31 mouse cellular contexts compared by ENCODE assay signal in genomic region chr12:64497706-64498105, GRCm38 (mm10). TPM values are rescaled to one million over a fixed set of nuclear protein-coding genes. Genes with fewer than 3 reads are reported as not detected.
A peak's percentile ranks its signal among the peaks of the same experiment; 100 is the strongest.
DNase-seq lines count a peak whose midpoint lies in the region; ATAC-seq and TF ChIP-seq lines count a peak whose summit lies in the region.
"Had no signal": no experiment of that assay in that cellular context is flagged by ENCODE, and none has a peak within 500 bp of the region (broad histone marks: within the 10 kb centered on the region; RNA-seq: fewer than 3 reads in every experiment).

No protein-coding gene starts in this region.

- H3K27me3 ChIP-seq in kidney, embryonic 15.5 days: no peaks in the 10 kb centered on the region
- no peaks in the 10 kb centered on the region for H3K27me3 ChIP-seq in midbrain, postnatal 0 days (ENCODE audit: insufficient read depth, low read length)
- no peaks in the 10 kb centered on the region for H3K27me3 ChIP-seq in midbrain, embryonic 16.5 days (ENCODE audit: control insufficient read depth, insufficient read depth, low read depth, low read length)
- H3K27me3 ChIP-seq: embryonic facial prominence, embryonic 13.5 days; forebrain, embryonic 12.5 days; forebrain, embryonic 15.5 days; heart, embryonic 12.5 days; heart, embryonic 15.5 days had no signal

- no peaks in the 10 kb centered on the region for H3K9me3 ChIP-seq in kidney, embryonic 15.5 days (replicated peaks)
- no peaks in the 10 kb centered on the region for H3K9me3 ChIP-seq in midbrain, postnatal 0 days (ENCODE audit: low read length)
- no peaks in the 10 kb centered on the region for H3K9me3 ChIP-seq in midbrain, embryonic 16.5 days (replicated peaks; ENCODE audit: control insufficient read depth, low read length, poor library complexity, severe bottlenecking)
- H3K9me3 ChIP-seq: embryonic facial prominence, embryonic 10.5 days; embryonic facial prominence, embryonic 13.5 days; forebrain, embryonic 12.5 days; forebrain, embryonic 15.5 days; heart, embryonic 12.5 days; heart, embryonic 15.5 days had no signal

- H3K4me3 ChIP-seq in kidney, embryonic 15.5 days (replicated peaks): no peak overlapping the region
- H3K4me3 ChIP-seq in midbrain, postnatal 0 days (ENCODE audit: low read depth, low read length): no peak overlapping the region
- no peak overlapping the region for H3K4me3 ChIP-seq in midbrain, embryonic 16.5 days (ENCODE audit: low read depth, low read length)
- H3K4me3 ChIP-seq: embryonic facial prominence, embryonic 10.5 days; embryonic facial prominence, embryonic 13.5 days; erythroblast, embryonic 14.5 days; forebrain, embryonic 12.5 days; forebrain, embryonic 15.5 days; heart, embryonic 12.5 days; heart, embryonic 15.5 days had no signal

- no peaks in the 10 kb centered on the region for H3K4me1 ChIP-seq in kidney, embryonic 15.5 days
- no peaks in the 10 kb centered on the region for H3K4me1 ChIP-seq in midbrain, postnatal 0 days (ENCODE audit: insufficient read depth, low read length)
- H3K4me1 ChIP-seq in midbrain, embryonic 16.5 days (ENCODE audit: control insufficient read depth, insufficient read depth, low read length): no peaks in the 10 kb centered on the region
- H3K4me1 ChIP-seq: embryonic facial prominence, embryonic 10.5 days; embryonic facial prominence, embryonic 13.5 days; forebrain, embryonic 12.5 days; forebrain, embryonic 15.5 days; heart, embryonic 12.5 days; heart, embryonic 15.5 days had no signal

- H3K36me3 ChIP-seq in kidney, embryonic 15.5 days: no peaks in the 10 kb centered on the region
- H3K36me3 ChIP-seq in midbrain, postnatal 0 days (ENCODE audit: insufficient read depth, low read length): no peaks in the 10 kb centered on the region
- no peaks in the 10 kb centered on the region for H3K36me3 ChIP-seq in midbrain, embryonic 16.5 days (ENCODE audit: control insufficient read depth, insufficient read depth, low read length)
- H3K36me3 ChIP-seq: embryonic facial prominence, embryonic 10.5 days; embryonic facial prominence, embryonic 13.5 days; forebrain, embryonic 12.5 days; forebrain, embryonic 15.5 days; heart, embryonic 12.5 days; heart, embryonic 15.5 days had no signal

- no peak overlapping the region for H3K9ac ChIP-seq in kidney, embryonic 15.5 days
- no peak overlapping the region for H3K9ac ChIP-seq in midbrain, postnatal 0 days (replicated peaks; ENCODE audit: low read length, poor library complexity, severe bottlenecking)
- no peak overlapping the region for H3K9ac ChIP-seq in midbrain, embryonic 16.5 days (ENCODE audit: low read depth, low read length)
- H3K9ac ChIP-seq: embryonic facial prominence, embryonic 13.5 days; forebrain, embryonic 12.5 days; forebrain, embryonic 15.5 days; heart, embryonic 12.5 days; heart, embryonic 15.5 days; hindbrain, embryonic 14.5 days had no signal

- 67% methylated on average over 5 of the region's 5 CpGs for WGBS in kidney, embryonic 15.5 days
- 81% methylated on average over 5 of the region's 5 CpGs for WGBS in midbrain, postnatal 0 days
- WGBS in midbrain, embryonic 16.5 days: 85% methylated on average over 5 of the region's 5 CpGs

- no peak overlapping the region for H3K4me2 ChIP-seq in kidney, embryonic 15.5 days
- no peak overlapping the region for H3K4me2 ChIP-seq in midbrain, postnatal 0 days (ENCODE audit: low read depth, low read length, poor library complexity, severe bottlenecking)
- H3K4me2 ChIP-seq in midbrain, embryonic 16.5 days (ENCODE audit: low read length): no peak overlapping the region
- H3K4me2 ChIP-seq: embryonic facial prominence, embryonic 13.5 days; forebrain, embryonic 12.5 days; forebrain, embryonic 15.5 days; heart, embryonic 12.5 days; heart, embryonic 15.5 days; hindbrain, embryonic 14.5 days had no signal

- H3K27ac ChIP-seq in kidney, embryonic 15.5 days: no peak overlapping the region
- H3K27ac ChIP-seq in midbrain, postnatal 0 days (ENCODE audit: low read depth, low read length): no peak overlapping the region
- no peak overlapping the region for H3K27ac ChIP-seq in midbrain, embryonic 16.5 days (ENCODE audit: low read length)
- H3K27ac ChIP-seq: embryonic facial prominence, embryonic 10.5 days; embryonic facial prominence, embryonic 13.5 days; forebrain, embryonic 12.5 days; forebrain, embryonic 15.5 days; heart, embryonic 15.5 days; hindbrain, embryonic 14.5 days had no signal

- ATAC-seq in cerebellum, adult (ENCODE audit: insufficient number of reproducible peaks, low FRiP score, low TSS enrichment): no peak
- ATAC-seq in kidney, embryonic 15.5 days (replicated peaks; ENCODE audit: low FRiP score): no peak
- no peak for ATAC-seq in midbrain, postnatal 0 days (ENCODE audit: low FRiP score)
- ATAC-seq in midbrain, embryonic 16.5 days: no peak
- ATAC-seq: forebrain, embryonic 15.5 days had no signal

- peak; percentile 3 for DNase-seq in cerebellum, adult 9-11 months
- no peak for DNase-seq in cerebellum, postnatal 4 days (ENCODE audit: low spot score in 2 of 2)
- DNase-seq in cerebellum, postnatal 25 days: peak; percentile 8 to 17
- peak; percentile 2 for DNase-seq in kidney, adult 9 months
- peak; percentile 18 for DNase-seq in midbrain, postnatal 0 days (ENCODE audit: low spot score)
- DNase-seq: adrenal gland, postnatal 10 days; adrenal gland, postnatal 36 days; cerebellum, adult 11-12 months; cerebellum, adult 9-10 months; embryo, embryonic 11 days; gastrocnemius, postnatal 25 days; heart, adult 18-20 months; heart, postnatal 10 days; heart, postnatal 36 days had no signal

- no peak for TF ChIP-seq CTCF in midbrain, postnatal 0 days (IDR thresholded peaks at IDR 0.05)

RNA-seq across cellular contexts. Expression of gene Fscb, which starts 23.2 kb away (rescaled TPM):
- polyA plus RNA-seq in kidney, embryonic 15.5 days (2015; fragmentation: Nextera tagmentation; extraction: Ambion mirVana): not detected in 2 replicates
- not detected in 2 replicates for total RNA-seq in midbrain, postnatal 0 days (2014; rRNA removed)
- not detected in 2 replicates for polyA plus RNA-seq in midbrain, postnatal 0 days (2015; fragmentation: Nextera tagmentation; extraction: Ambion mirVana)
- not detected in 2 replicates for polyA plus RNA-seq in midbrain, embryonic 16.5 days (2015; fragmentation: Nextera tagmentation; extraction: Ambion mirVana)
- total RNA-seq: adrenal gland, adult 18-20 months; adrenal gland, postnatal 10 days; adrenal gland, postnatal 36 days; ES-E14; gastrocnemius, adult 8-10 months; gastrocnemius, postnatal 25 days; heart, adult 18-20 months; heart, postnatal 10 days; heart, postnatal 36 days had no signal
- polyA plus RNA-seq: cortical plate, adult 2 months; embryonic facial prominence, embryonic 10.5 days; embryonic facial prominence, embryonic 13.5 days; erythroblast, embryonic 14.5 days; forebrain, embryonic 12.5 days; forebrain, embryonic 15.5 days; heart, embryonic 12.5 days; heart, embryonic 15.5 days; hindbrain, embryonic 11.5 days; hindbrain, embryonic 14.5 days; intestine, embryonic 14.5 days had no signal

Comparison
In these comparisons a context has a peak if more than half of its experiments do, and no peak if none do; other contexts are left out.
1. DNase-seq: peak in cerebellum, adult 9-11 months (single experiment), cerebellum, postnatal 25 days (2 of 2), kidney, adult 9 months (single experiment) and midbrain, postnatal 0 days (single experiment); none in cerebellum, postnatal 4 days (0 of 2).